Mouse (Mus musculus) thymus, postnatal 0 days (tissue): ENCODE results near the gene Clint1. TPM values are rescaled to one million over a fixed set of nuclear protein-coding genes. Genes with fewer than 3 reads are reported as not detected.

Experiments
- DNase-seq: peaks from one replicate; pipeline ENCODE4 v3.0.0-alpha.2; 2015; ENCODE audit warnings: low spot score
- microRNA-seq: library from miRNA; unstranded; fragments of <30 nt; microRNA quantifications from one replicate; pipeline ENCODE4, GENCODE M21; 2016; ENCODE audit warnings: borderline number of aligned reads
- polyA plus RNA-seq: library from polyadenylated mRNA; unstranded; fragments of >200 nt; fragmentation: Nextera tagmentation; extraction: Ambion mirVana; gene quantifications from 2 replicates; pipeline ENCODE4 v1.2.1, GENCODE M21; 2015

The Clint1 gene
- polyA plus RNA-seq, 1 experiment from 2014 or later, result 68.2 TPM

DNA sequence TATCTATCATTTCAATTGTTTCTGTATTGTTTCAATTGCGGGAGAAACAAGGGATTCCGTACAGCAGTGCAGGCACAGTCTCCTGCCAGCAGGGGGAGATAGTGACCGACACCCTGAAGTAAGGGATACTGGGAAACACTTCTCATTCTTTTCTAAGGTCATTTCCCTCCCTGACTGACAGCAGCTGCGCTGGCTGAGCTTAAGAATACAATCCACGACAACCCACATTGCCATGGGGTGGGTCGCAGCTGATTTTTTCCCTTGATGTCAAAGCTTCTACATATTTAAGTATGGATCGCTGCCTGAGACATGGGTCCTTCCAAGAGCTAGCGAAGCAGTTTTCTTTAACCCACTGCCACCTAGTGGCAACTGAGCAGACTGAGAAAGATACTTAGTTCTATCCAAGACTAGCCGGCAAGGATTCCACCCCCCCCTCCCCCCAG is 74.8 kb downstream of the Clint1 start:
- DNase-seq, result peak; percentile 83

DNA sequence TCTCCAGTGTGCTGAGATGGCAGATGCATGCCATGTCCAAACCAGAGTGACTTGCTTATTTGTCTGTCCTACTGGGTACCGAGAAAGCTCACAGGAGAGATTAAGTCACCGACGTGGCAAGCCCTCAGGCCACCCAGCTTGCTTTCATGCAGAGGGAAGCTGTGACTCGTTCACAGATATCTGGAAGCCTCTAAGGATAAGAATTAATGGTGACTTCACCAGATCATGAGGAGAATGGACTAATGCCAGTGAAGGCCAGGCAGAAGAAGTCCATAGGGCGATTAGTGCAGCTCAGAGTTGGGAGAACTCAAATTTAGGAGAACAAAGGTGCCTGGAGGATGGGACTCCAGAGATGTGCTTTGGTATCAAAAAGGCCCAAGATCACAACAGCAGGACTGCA is 75.6 kb downstream of the Clint1 start:
- no peak for DNase-seq

DNA sequence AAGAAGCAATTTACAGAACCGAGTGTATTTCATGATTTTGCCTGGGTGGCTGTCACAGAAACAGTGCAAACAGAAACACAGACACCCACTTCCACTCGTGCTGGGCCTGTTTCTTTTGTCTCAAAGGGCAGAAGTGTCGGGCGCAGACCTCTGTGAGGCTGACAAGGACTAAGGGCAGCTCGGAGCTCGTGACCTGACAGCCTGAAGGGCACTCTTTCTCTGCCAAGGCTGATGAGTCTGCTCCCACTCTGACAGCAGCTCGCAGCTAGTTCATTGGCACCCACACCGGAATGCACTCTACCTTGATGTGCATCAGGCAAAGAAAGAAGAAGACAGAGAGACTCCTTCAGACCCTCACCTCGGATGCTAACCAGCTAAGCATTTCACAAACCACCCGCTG is 77.7 kb downstream of the Clint1 start:
- no peak for DNase-seq

DNA sequence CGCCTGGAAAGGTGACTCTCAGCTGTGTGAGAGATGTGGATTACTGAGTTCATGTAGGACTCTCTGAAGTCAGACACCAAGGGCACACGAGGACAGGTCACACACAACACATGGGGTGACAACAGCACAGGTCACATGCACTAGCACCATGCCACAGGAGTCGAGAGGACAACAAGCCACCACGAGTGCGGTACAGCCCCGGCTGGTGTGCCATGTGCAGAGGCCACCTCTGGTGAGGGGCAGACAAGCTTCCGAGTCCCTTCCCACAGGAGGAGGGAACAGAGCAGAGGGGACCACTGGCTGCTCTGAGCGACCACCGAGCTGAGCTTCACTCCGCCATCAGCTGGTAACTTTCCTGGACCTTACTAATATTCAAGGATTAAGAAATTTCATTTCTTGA is 80.9 kb downstream of the Clint1 start:
- DNase-seq, result no peak

DNA sequence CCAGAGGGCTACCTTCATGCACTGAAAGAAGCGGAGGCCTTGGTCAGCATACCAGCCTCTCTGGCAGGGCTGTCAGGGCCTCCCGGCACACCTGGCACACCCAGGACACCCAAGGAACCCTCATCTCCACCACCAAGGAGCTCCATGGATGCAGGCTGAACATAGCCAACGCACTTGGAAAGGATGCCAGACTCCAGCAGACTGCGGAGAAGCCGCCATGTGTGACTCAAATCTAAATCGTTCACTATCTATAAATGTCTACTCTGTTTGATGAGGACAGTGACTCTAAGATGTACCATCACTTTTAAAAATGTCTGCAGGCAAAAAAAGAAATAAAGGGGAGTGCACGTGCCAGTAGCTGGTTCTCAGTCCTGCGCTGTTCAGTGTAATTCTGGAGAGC is 85.6 kb downstream of the Clint1 start:
- no peak for DNase-seq

DNA sequence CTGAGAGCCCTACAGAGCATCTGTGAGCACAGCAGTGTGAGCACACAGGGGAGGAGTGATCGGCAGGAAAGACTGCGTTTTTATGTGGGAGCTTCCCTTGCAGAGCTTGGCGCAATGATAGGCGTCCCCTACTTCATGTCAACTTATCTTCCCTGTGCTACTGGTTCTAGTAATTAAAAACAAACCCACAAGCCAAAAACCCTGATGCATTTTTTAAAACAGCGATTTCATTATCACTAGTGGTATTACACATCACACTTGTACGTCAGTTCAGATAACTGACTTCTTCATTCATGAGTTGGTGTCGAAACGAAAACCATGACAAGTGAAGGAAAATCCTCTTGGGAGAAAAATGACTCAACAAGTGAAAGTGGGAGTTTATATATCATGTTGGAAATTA is 87.1 kb downstream of the Clint1 start:
- no peak for DNase-seq

DNA sequence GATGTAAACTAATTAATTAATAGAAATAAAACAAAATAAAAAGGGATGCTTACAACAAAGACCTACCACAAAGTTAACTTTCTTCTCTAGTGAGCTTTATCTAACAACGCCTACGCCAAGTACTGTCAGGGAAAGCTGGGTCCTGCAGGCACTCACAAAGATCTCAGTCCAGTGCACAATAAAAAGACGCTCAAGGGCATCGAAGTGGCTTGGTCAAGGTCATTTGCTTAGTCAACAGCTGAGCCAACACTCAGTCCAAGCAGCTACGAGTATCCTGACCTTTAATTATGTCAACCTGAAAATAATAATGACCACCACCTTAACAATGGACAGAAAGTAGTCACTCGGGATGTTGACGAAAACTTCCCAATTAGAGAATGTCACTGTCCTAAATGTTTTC is 90.4 kb downstream of the Clint1 start:
- no peak for DNase-seq

DNA sequence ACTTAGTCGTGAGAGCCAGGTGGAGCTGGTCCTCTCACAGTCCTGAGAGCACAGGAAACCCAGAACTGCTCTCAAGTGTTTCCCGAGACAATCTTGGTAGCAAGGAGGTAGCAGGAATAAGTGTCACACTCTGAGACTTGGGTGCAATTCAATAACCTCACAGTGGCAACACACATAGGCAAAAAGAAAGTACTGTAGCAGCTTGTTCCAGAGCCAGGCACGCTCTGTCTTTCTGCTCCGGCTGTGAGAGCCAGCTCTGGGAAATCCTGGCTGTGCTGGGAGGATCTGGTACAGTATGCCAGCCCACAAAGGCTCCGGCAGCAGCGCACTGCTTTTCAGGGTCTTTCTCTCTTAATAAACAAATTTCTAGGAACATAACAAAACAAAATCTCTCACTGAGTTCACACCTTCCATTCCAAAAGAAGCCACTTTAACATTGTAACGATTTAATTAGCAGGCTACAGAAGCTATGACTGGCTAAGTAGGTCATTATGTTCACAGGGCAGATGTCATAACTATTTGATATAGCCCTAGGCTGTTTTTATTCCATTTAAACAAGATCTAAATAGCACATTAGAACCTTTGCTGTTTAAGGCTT is 91.4 kb downstream of the Clint1 start:
- no peak for DNase-seq

DNA sequence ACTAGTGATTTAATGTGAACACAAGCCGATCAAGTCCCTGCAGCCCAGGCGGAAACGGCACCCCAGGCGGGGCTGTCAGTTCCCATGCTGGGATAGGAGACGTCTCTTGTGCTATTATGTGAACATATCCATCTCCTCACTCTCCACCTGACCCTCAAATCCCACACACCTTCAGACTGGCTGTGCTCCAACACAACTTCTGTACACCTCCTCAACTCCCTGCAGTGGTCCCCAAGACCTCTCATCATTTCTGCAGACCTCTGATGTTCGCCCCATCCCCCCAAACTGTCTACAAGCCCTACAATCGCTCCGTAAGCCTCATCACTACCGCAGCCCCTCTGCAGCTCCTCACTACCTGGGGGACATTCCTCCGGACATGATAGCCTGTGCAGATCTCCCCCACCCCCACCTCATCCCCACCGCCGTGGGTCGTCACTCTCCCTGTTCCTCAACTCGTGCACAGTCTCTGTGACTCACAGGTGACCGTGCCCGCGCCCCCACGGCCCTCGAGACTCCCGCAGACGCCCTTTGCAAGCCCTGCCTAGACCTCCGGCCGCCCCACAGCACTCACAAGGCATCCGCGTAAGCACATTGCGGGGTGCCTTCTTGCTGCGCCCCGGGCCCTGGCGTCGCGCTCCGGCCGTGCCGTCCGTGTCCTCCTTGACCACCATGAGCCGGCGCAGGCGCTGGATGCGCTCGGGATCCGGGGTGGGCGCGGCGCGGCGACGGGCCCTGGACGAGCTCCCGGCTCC is 92.2 kb downstream of the Clint1 start:
- peak; percentile 50 for DNase-seq

DNA sequence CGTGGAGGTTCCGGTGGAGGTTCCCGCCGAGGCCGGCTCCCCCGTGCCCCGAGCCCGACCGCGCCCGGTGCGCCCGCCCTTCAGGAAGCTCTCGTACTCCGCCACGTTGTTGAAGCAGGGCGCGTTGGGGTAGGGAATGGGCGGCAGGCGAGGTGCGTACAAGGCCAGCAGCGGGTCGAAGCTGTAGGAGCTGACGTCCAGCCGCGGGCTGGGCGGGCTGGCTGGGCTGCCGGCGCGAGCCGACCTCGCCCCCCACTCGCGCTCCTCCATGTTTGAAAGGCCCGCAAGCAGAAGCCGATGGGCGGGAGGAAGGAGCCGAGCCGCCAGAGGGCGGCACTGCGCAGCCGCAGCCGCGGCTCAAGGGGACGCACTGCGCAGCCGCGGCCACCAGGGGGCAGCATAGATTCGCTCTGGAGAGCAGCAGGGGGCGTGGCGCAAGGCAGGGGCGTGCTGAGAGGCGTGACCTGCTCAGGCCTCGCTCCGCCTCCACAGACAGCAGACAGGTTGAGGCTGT is 92.8 kb downstream of the Clint1 start, which contains the start of gene Lsm11:
TSS of gene Lsm11 (minus strand) at position 293 of the 514 bp plus-strand sequence.
- peak; percentile 94 for DNase-seq

DNA sequence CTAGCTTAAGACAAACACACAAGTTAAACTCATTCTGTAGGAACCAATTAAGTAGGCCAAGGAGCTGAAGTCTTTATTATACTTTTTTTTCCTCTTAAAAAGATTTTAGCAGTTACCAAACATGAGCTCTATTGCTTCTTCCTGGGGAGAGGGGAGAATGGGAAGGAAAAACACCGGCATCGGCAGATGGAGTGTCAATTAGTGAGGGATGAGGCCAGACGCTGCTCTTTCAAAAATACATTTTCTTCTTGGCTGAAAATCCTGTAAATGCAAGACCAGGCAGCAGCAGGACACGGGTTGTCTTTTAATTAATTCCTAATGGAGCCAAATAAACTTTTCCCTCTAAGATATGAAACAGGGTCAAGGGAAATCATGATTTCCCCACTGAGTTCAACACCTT is 94.9 kb downstream of the Clint1 start:
- DNase-seq, result no peak

DNA sequence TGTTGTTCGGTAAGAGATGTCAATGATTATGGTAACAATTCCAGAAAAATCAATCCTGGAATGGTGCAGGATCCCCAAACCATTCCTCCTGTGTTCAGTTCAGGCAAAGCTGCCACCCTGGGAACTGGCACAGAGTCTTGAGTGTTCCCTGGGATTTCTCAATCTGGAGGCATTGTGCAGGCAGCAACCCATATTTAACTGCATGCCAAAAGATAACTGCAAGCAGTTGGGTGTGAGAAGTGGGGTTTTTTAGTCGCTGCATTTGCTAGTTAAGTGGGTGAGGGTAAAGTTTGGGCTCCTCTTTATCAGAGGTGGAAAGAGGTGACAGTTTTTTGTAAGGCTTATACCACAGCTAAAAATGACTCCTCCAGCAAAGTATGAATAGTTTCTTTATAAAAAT is 95.6 kb downstream of the Clint1 start:
- DNase-seq, result no peak

DNA sequence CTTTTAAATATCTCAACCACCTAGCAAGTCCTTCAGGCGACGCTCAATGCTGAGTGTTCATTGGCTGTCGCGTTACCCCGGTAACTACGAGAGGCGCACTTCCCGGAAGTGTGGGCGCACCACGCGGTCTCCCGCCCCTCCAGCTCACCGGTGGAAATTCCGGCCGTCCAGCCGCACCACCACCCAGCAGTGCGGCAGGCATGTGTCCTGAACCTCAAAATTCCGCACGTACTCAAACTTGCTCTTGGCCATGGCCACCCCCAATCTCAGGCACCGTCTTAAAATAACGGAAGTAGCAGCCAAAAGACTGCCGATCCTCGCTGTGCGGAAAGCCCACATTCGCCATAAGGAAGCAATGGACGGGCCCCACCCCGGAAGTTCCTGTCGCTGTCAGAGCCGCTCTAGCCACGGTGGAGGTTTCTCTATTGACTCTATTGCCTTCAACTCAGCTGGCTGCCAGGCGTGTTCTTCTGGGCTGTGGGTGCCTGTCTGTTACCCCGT is 103.3 kb downstream of the Clint1 start, which contains the start of gene Thg1l:
TSS of gene Thg1l (minus strand) at position 368 of the 501 bp plus-strand sequence.
- peak; percentile 96 for DNase-seq

DNA sequence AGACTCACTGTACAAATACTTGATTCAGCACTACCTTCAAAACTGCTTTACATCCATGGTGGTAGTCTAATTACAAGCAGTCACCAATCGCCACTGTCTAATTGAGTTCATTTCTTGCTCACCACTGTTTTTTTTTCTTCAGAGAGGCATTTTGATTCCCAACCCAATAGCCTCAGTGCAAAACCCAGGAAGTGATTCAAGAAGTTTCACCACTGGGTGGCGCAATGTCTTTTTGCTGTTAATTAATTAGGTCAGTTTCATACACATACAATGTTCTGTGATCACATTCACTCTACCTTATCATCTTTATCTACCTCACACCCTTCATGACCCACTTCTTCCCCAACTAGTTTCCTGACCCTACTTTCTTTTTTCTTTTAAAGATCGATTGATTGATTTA is 107.7 kb downstream of the Clint1 start:
- DNase-seq, result peak; percentile 36

DNA sequence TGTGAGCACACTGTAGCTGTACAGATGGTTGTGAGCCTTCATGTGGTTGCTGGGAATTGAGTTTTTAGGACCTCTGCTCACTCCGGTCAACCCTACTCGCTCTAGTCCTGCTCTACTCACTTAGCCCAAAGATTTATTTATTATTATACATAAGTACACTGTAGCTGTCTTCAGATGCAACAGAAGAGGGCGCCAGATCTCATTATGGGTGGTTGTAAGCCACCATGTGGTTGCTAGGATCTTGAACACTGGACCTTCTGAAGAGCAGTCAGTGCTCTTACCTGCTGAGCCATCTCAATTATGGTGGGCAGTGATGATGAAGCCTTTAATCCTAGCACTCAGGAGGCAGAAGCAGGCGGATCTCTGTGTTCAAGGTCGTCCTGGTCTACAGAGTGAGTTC is 108.2 kb downstream of the Clint1 start:
- DNase-seq, result peak; percentile 32

Small RNA genes lying within 50 kb of the gene (microRNA-seq; reads per million reads assigned to microRNA genes)
- gene Gm22751, result not detected

Other genes starting within 250 kb of the Clint1 start
- gene Lsm11, start 92.9 kb downstream of the Clint1 start, polyA plus RNA-seq, result 8.1 and 10.0 TPM in 2 replicates
- 12.6 and 12.9 TPM in 2 replicates for gene Thg1l, start 103.4 kb downstream of the Clint1 start, polyA plus RNA-seq
- gene Sox30, start 128.3 kb downstream of the Clint1 start, polyA plus RNA-seq, result 0.19 and 0.26 TPM in 2 replicates
- gene Gm12166, start 200.3 kb downstream of the Clint1 start, polyA plus RNA-seq, result 9.7 and 9.8 TPM in 2 replicates
- gene Adam19, start 203.9 kb downstream of the Clint1 start, polyA plus RNA-seq, result 6.5 and 6.7 TPM in 2 replicates